Mouse (Mus musculus): Measurements from ENCODE around the gene Ppl. TPM values are rescaled to one million over a fixed set of nuclear protein-coding genes. Genes with fewer than 3 reads are reported as not detected.

Ppl gene
- polyA plus RNA-seq, 1 experiment from 2014 or later: 0.08 TPM

DNA sequence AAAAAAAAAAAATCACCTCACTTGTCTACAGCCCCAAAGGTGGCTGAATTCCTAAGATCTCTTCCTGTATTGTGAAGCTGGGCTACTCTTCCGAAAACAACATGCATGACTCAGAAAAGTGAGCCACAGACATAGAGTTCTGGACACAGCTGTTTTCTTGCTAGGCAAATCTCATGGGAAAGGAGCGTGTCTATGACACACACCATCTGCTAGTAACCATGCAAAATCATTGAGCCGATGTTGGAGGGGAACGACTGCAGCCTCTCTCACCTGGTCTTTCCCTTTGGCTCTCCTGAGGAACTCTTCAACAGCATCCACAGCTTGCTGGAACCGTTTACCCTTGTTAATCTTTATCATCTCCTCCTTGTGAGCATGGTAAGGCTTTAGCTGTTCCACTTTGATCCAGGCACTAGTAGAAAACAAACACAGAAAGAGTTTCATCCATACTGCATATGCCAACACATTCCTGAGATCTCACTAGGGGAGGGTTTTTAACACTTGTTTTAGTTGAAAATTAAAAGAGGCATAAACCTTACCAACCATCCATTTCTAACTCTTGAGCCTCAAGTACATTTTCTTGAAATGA lies 95.5 kb downstream of the Ppl start:
- Histone ChIP-seq H3K9ac (ENCODE audit: low read length) (no peak overlapping the region), H3K36me3 (ENCODE audit: control insufficient read depth, insufficient read depth, low read length) (peaks cover 97% of the 10 kb centered on the region)
- WGBS: 87% methylated on average over 5 of the region's 5 CpGs

More for the DNA sequence above, 95.5 kb downstream of the Ppl start:
- Histone ChIP-seq H3K4me2 (ENCODE audit: low read length) (no peak overlapping the region), H3K4me1 (ENCODE audit: control insufficient read depth, insufficient read depth, low read length) (no peaks in the 10 kb centered on the region), H3K27me3 (replicated peaks; ENCODE audit: control insufficient read depth, insufficient read depth, low read length) (no peaks in the 10 kb centered on the region), H3K9me3 (replicated peaks; ENCODE audit: control insufficient read depth, low read length) (no peaks in the 10 kb centered on the region), H3K27ac (ENCODE audit: low read depth, low read length) (no peak overlapping the region), H3K4me3 (ENCODE audit: low read depth, low read length) (no peak overlapping the region)
- no peak for ATAC-seq
- DNase-seq (ENCODE audit: low spot score): no peak

Other genes starting within 250 kb of the Ppl start
- 85.3 and 93.0 TPM in 2 replicates for gene Mgrn1, start 246.2 kb downstream of the Ppl start, polyA plus RNA-seq (2014; fragmentation: Nextera tagmentation; extraction: Ambion mirVana)
- gene Nudt16l1, start 193.7 kb downstream of the Ppl start, polyA plus RNA-seq (2014; fragmentation: Nextera tagmentation; extraction: Ambion mirVana): 164 and 179 TPM in 2 replicates
- 49.3 and 57.9 TPM in 2 replicates for gene Anks3, start 168.2 kb downstream of the Ppl start, polyA plus RNA-seq (2014; fragmentation: Nextera tagmentation; extraction: Ambion mirVana)
- gene Sept12, start 134.6 kb downstream of the Ppl start, polyA plus RNA-seq (2014; fragmentation: Nextera tagmentation; extraction: Ambion mirVana): not detected in 2 replicates
- 0.75 and 1.1 TPM in 2 replicates for gene Smim22, start 125.1 kb downstream of the Ppl start, polyA plus RNA-seq (2014; fragmentation: Nextera tagmentation; extraction: Ambion mirVana)
- 101 and 103 TPM in 2 replicates for gene Rogdi, start 118.9 kb downstream of the Ppl start, polyA plus RNA-seq (2014; fragmentation: Nextera tagmentation; extraction: Ambion mirVana)
- 120 and 123 TPM in 2 replicates for gene Glyr1, start 82.6 kb downstream of the Ppl start, polyA plus RNA-seq (2014; fragmentation: Nextera tagmentation; extraction: Ambion mirVana)
- 14.3 and 16.2 TPM in 2 replicates for gene Ubn1, start 82.4 kb downstream of the Ppl start, polyA plus RNA-seq (2014; fragmentation: Nextera tagmentation; extraction: Ambion mirVana)
- 0.17 TPM in 1 of 2 replicates, not detected in the other for gene Sec14l5, start 14.7 kb upstream of the Ppl start, polyA plus RNA-seq (2014; fragmentation: Nextera tagmentation; extraction: Ambion mirVana)
- gene Nagpa, start 71.6 kb upstream of the Ppl start, polyA plus RNA-seq (2014; fragmentation: Nextera tagmentation; extraction: Ambion mirVana): 7.4 and 8.1 TPM in 2 replicates
- gene AU021092, start 89.9 kb upstream of the Ppl start, polyA plus RNA-seq (2014; fragmentation: Nextera tagmentation; extraction: Ambion mirVana): 17.4 and 17.6 TPM in 2 replicates
- gene Alg1, start 101.2 kb upstream of the Ppl start, polyA plus RNA-seq (2014; fragmentation: Nextera tagmentation; extraction: Ambion mirVana): 32.2 and 35.1 TPM in 2 replicates
- gene Eef2kmt, start 123.6 kb upstream of the Ppl start, polyA plus RNA-seq (2014; fragmentation: Nextera tagmentation; extraction: Ambion mirVana): 10.3 and 11.5 TPM in 2 replicates